Mouse (Mus musculus): ENCODE results near the gene Gimap7. TPM values are rescaled to one million over a fixed set of nuclear protein-coding genes. Genes with fewer than 3 reads are reported as not detected.
A peak's percentile ranks its signal among the peaks of the same experiment; 100 is the strongest.
"Not testable (repeated sequence)": the region's sequence is repeated elsewhere in the genome, so short reads cannot be mapped to it uniquely, and the experiment has no call there.

Gene Gimap7
- polyA plus RNA-seq, 1 experiment from 2014 or later, result not detected

GRCm38 (mm10) chr6:48681472-48682090, 36.8 kb upstream of the Gimap7 start:
- H3K4me3 ChIP-seq, result no peak overlapping the region

GRCm38 (mm10) chr6:48682271-48682670, 36.1 kb upstream of the Gimap7 start:
- no peak overlapping the region for H3K4me2 ChIP-seq
- H3K36me3 ChIP-seq, result no peaks in the 10 kb centered on the region
- H3K9ac ChIP-seq, result no peak overlapping the region
- no peak for ATAC-seq (ENCODE audit: insufficient number of reproducible peaks, low FRiP score)
- H3K9me3 ChIP-seq (replicated peaks), result no peaks in the 10 kb centered on the region
- H3K4me1 ChIP-seq (replicated peaks), result 0 out of 2 replicates have a peak, but pooled peaks cover 5% of the 10 kb centered on the region
- no peak overlapping the region for H3K27ac ChIP-seq (ENCODE audit: poor library complexity, severe bottlenecking)
- no peaks in the 10 kb centered on the region for H3K27me3 ChIP-seq (replicated peaks)
- H3K4me3 ChIP-seq, result no peak overlapping the region
- 71% methylated on average over 4 of the region's 4 CpGs for WGBS

More at GRCm38 (mm10) chr6:48681472-48682090, 36.8 kb upstream of the Gimap7 start:
- no peaks in the 10 kb centered on the region for H3K4me1 ChIP-seq (replicated peaks)
- WGBS, result 52% methylated on average over 3 of the region's 3 CpGs
- H3K9ac ChIP-seq, result no peak overlapping the region
- no peaks in the 10 kb centered on the region for H3K36me3 ChIP-seq
- no peaks in the 10 kb centered on the region for H3K27me3 ChIP-seq (replicated peaks)
- ATAC-seq (ENCODE audit: insufficient number of reproducible peaks, low FRiP score), result no peak
- H3K4me2 ChIP-seq, result no peak overlapping the region
- no peaks in the 10 kb centered on the region for H3K9me3 ChIP-seq (replicated peaks)
- no peak overlapping the region for H3K27ac ChIP-seq (ENCODE audit: poor library complexity, severe bottlenecking)

GRCm38 (mm10) chr6:48683263-48683821, 35.1 kb upstream of the Gimap7 start:
- H3K36me3 ChIP-seq; H3K9ac ChIP-seq; H3K4me3 ChIP-seq; H3K4me2 ChIP-seq; H3K27me3 ChIP-seq (replicated peaks); H3K4me1 ChIP-seq (replicated peaks); H3K9me3 ChIP-seq (replicated peaks); H3K27ac ChIP-seq (ENCODE audit: poor library complexity, severe bottlenecking); ATAC-seq (ENCODE audit: insufficient number of reproducible peaks, low FRiP score): not testable (repeated sequence)
- 85% methylated on average over 4 of the region's 4 CpGs for WGBS

- Histone ChIP-seq H3K36me3 (no peaks in the 10 kb centered on the region), H3K4me2 (peak within 1 kb of the TSS; percentile 27), H3K4me3 (no peak within 1 kb of the TSS), H3K9ac (no peak within 1 kb of the TSS), H3K4me1 (replicated peaks) (0 out of 2 replicates have a peak, but pooled peaks cover 5% of the 10 kb centered on the region), H3K9me3 (replicated peaks) (no peaks in the 10 kb centered on the region), H3K27ac (ENCODE audit: poor library complexity, severe bottlenecking) (peak within 1 kb of the TSS; percentile 64), H3K27me3 (replicated peaks) (no peaks in the 10 kb centered on the region)
- WGBS, result 50% methylated on average over 5 of the region's 5 CpGs
- no peak for ATAC-seq (ENCODE audit: insufficient number of reproducible peaks, low FRiP score)
These were observed 34.1 kb upstream of the Gimap7 start, which contains the start of gene Gimap4 for GRCm38 (mm10) chr6:48684319-48684718. TSS of gene Gimap4 (plus strand) at chr6:48684549.

GRCm38 (mm10) chr6:48684806-48685205, 33.6 kb upstream of the Gimap7 start:
- Histone ChIP-seq H3K4me3 (no peak overlapping the region), H3K9ac (no peak overlapping the region), H3K9me3 (replicated peaks) (no peaks in the 10 kb centered on the region), H3K36me3 (no peaks in the 10 kb centered on the region), H3K4me1 (replicated peaks) (0 out of 2 replicates have a peak, but pooled peaks cover 5% of the 10 kb centered on the region), H3K27me3 (replicated peaks) (no peaks in the 10 kb centered on the region), H3K4me2 (peak overlapping the region; percentile 27), H3K27ac (ENCODE audit: poor library complexity, severe bottlenecking) (peak overlapping the region; percentile 64)
- no peak for ATAC-seq (ENCODE audit: insufficient number of reproducible peaks, low FRiP score)
- WGBS, result 38% methylated on average over 4 of the region's 4 CpGs

GRCm38 (mm10) chr6:48685251-48685650, 33.2 kb upstream of the Gimap7 start:
- 0 out of 2 replicates have a peak, but pooled peaks cover 5% of the 10 kb centered on the region for H3K4me1 ChIP-seq (replicated peaks)
- no peak overlapping the region for H3K9ac ChIP-seq
- no peaks in the 10 kb centered on the region for H3K9me3 ChIP-seq (replicated peaks)
- H3K27ac ChIP-seq (ENCODE audit: poor library complexity, severe bottlenecking), result peak overlapping the region; percentile 64
- no peak overlapping the region for H3K4me3 ChIP-seq
- no peaks in the 10 kb centered on the region for H3K27me3 ChIP-seq (replicated peaks)
- no peak for ATAC-seq (ENCODE audit: insufficient number of reproducible peaks, low FRiP score)
- peak overlapping the region; percentile 27 for H3K4me2 ChIP-seq
- H3K36me3 ChIP-seq, result no peaks in the 10 kb centered on the region
- 70% methylated on average over 2 of the region's 2 CpGs for WGBS

GRCm38 (mm10) chr6:48685694-48686665, 32.4 kb upstream of the Gimap7 start:
- 69% methylated on average over 7 of the region's 7 CpGs for WGBS
- Histone ChIP-seq H3K4me1 (replicated peaks) (0 out of 2 replicates have a peak, but pooled peaks cover 5% of the 10 kb centered on the region), H3K27ac (ENCODE audit: poor library complexity, severe bottlenecking) (peak overlapping the region; percentile 64; the same call in 1 of the 2 replicates), H3K9me3 (replicated peaks) (no peaks in the 10 kb centered on the region), H3K4me3 (no peak overlapping the region), H3K27me3 (replicated peaks) (no peaks in the 10 kb centered on the region), H3K9ac (no peak overlapping the region), H3K36me3 (no peaks in the 10 kb centered on the region), H3K4me2 (no peak overlapping the region)
- no peak for ATAC-seq (ENCODE audit: insufficient number of reproducible peaks, low FRiP score)

- no peak overlapping the region for H3K27ac ChIP-seq (ENCODE audit: poor library complexity, severe bottlenecking)
- ATAC-seq (ENCODE audit: insufficient number of reproducible peaks, low FRiP score), result no peak
- no peak overlapping the region for H3K9ac ChIP-seq
- H3K9me3 ChIP-seq (replicated peaks), result no peaks in the 10 kb centered on the region
- 0 out of 2 replicates have a peak, but pooled peaks cover 5% of the 10 kb centered on the region for H3K4me1 ChIP-seq (replicated peaks)
- WGBS, result 60% methylated on average over 2 of the region's 2 CpGs
- no peak overlapping the region for H3K4me2 ChIP-seq
- no peak overlapping the region for H3K4me3 ChIP-seq
- no peaks in the 10 kb centered on the region for H3K27me3 ChIP-seq (replicated peaks)
- no peaks in the 10 kb centered on the region for H3K36me3 ChIP-seq
These were observed 31.3 kb upstream of the Gimap7 start for GRCm38 (mm10) chr6:48687077-48687476.

- H3K9me3 ChIP-seq (replicated peaks), result no peaks in the 10 kb centered on the region
- H3K27me3 ChIP-seq (replicated peaks), result no peaks in the 10 kb centered on the region
- no peak overlapping the region for H3K4me3 ChIP-seq
- no peak overlapping the region for H3K27ac ChIP-seq (ENCODE audit: poor library complexity, severe bottlenecking)
- H3K9ac ChIP-seq, result no peak overlapping the region
- ATAC-seq (ENCODE audit: insufficient number of reproducible peaks, low FRiP score), result no peak
- 63% methylated on average over 2 of the region's 2 CpGs for WGBS
- H3K4me1 ChIP-seq (replicated peaks), result 0 out of 2 replicates have a peak, but pooled peaks cover 5% of the 10 kb centered on the region
- H3K36me3 ChIP-seq, result no peaks in the 10 kb centered on the region
- no peak overlapping the region for H3K4me2 ChIP-seq
These were observed 29.1 kb upstream of the Gimap7 start for GRCm38 (mm10) chr6:48689320-48689719.

- no peak overlapping the region for H3K4me2 ChIP-seq
- peaks cover 5% of the 10 kb centered on the region; the same call in 1 of the 2 replicates for H3K9me3 ChIP-seq (replicated peaks)
- no peak overlapping the region for H3K9ac ChIP-seq
- 74% methylated on average over 6 of the region's 6 CpGs for WGBS
- H3K27ac ChIP-seq (ENCODE audit: poor library complexity, severe bottlenecking), result no peak overlapping the region
- no peak for ATAC-seq (ENCODE audit: insufficient number of reproducible peaks, low FRiP score)
- no peaks in the 10 kb centered on the region for H3K36me3 ChIP-seq
- no peaks in the 10 kb centered on the region for H3K4me1 ChIP-seq (replicated peaks)
- H3K4me3 ChIP-seq, result no peak overlapping the region
- no peaks in the 10 kb centered on the region for H3K27me3 ChIP-seq (replicated peaks)
These were observed 25.5 kb upstream of the Gimap7 start for GRCm38 (mm10) chr6:48692962-48693361.
